Mouse (Mus musculus) neural tube, embryonic 14.5 days (tissue): ENCODE results near the gene Tulp1. TPM values are rescaled to one million over a fixed set of nuclear protein-coding genes. Genes with fewer than 3 reads are reported as not detected.

ENCODE experiments used
- ATAC-seq: fragments of 200-750 bp; cut with Nextera tagmentation; 2 replicates; pipeline ENCODE4 v1.8.0; 2017; ENCODE audit warnings: low read depth, mild to moderate bottlenecking, moderate TSS enrichment, moderate library complexity
- H3K27ac ChIP-seq: fragments of 300-500 bp; sonication (generic); 2 replicates; pipeline ENCODE4 v1.5.1; 2014; ENCODE audit warnings: low read depth, mild to moderate bottlenecking, control low read depth, low read length, moderate library complexity, mixed read lengths
- H3K27me3 ChIP-seq: fragments of 300-500 bp; sonication (generic); 2 replicates; pipeline ENCODE4 v1.6.1; 2014; ENCODE audit warnings: low read length; ENCODE audit not compliant: control insufficient read depth, insufficient read depth
- H3K36me3 ChIP-seq: fragments of 300-500 bp; sonication (generic); 2 replicates; pipeline ENCODE4 v1.6.1; 2014; ENCODE audit warnings: low read length, mixed read lengths; ENCODE audit not compliant: control insufficient read depth, insufficient read depth
- H3K4me1 ChIP-seq: fragments of 300-500 bp; sonication (generic); 2 replicates; pipeline ENCODE4 v1.6.1; 2014; ENCODE audit warnings: low read length; ENCODE audit not compliant: control insufficient read depth, insufficient read depth
- H3K4me2 ChIP-seq: fragments of 300-500 bp; sonication (generic); 2 replicates; pipeline ENCODE4 v1.6.1; 2014; ENCODE audit warnings: mild to moderate bottlenecking, low read depth, low read length, control low read depth
- H3K4me3 ChIP-seq: fragments of 300-500 bp; sonication (generic); 2 replicates; pipeline ENCODE4 v1.5.1; 2014; ENCODE audit warnings: low read depth, low read length, control low read depth, mixed read lengths
- H3K9ac ChIP-seq: fragments of 300-500 bp; sonication (generic); replicated peaks from 2 replicates; pipeline ENCODE4 v1.6.1; 2014; ENCODE audit warnings: low read depth, mild to moderate bottlenecking, control low read depth, low read length, mixed read lengths
- H3K9me3 ChIP-seq: fragments of 300-500 bp; sonication (generic); 2 replicates; pipeline ENCODE4 v1.6.1; 2016; ENCODE audit warnings: low read length; ENCODE audit not compliant: control insufficient read depth
- WGBS: fragments of 180-500 bp; shearing (Covaris S2); extraction: QIAGEN DNeasy Blood & Tissue Kit; methylation state at CpG from one replicate; pipeline ENCODE4 v1.1.7; 2014; 5-methylcytosine and 5-hydroxymethylcytosine counted together
- polyA plus RNA-seq: library from polyadenylated mRNA; unstranded; fragments of >200 nt; fragmentation: Nextera tagmentation; extraction: Ambion mirVana; gene quantifications from 2 replicates; pipeline ENCODE4 v1.2.1, GENCODE M21; 2014

The Tulp1 gene
- polyA plus RNA-seq, 1 experiment from 2014 or later = 0.66 TPM

DNA sequence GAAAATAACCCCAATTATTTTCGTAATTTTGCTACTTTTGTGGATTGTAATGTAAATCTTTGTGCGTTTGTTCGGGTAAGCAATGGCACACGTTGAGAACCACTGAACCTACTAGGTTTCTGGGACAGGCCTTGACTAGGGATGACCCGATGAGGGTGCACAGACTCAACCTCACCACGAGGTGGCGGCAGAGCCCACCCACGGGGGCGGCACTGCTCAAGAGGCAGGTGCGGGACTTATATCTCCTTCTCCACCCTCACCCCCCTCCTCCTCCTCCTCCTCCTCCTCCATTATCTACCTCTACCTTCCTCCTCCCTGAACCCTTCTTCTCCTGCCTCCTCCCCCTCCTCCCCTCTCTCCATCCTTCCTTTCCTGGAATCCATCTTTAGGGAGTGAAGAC, 8.8 kb upstream of the Tulp1 start:
- 16% methylated on average over 10 of the region's 10 CpGs for WGBS
- ATAC-seq = no peak
- H3K9ac ChIP-seq = no peak overlapping the region
- no peak overlapping the region for H3K4me2 ChIP-seq
- no peak overlapping the region for H3K27ac ChIP-seq
- no peaks in the 10 kb centered on the region for H3K4me1 ChIP-seq
- no peaks in the 10 kb centered on the region for H3K9me3 ChIP-seq
- peaks cover 10% of the 10 kb centered on the region for H3K27me3 ChIP-seq
- H3K4me3 ChIP-seq = no peak overlapping the region
- no peaks in the 10 kb centered on the region for H3K36me3 ChIP-seq

DNA sequence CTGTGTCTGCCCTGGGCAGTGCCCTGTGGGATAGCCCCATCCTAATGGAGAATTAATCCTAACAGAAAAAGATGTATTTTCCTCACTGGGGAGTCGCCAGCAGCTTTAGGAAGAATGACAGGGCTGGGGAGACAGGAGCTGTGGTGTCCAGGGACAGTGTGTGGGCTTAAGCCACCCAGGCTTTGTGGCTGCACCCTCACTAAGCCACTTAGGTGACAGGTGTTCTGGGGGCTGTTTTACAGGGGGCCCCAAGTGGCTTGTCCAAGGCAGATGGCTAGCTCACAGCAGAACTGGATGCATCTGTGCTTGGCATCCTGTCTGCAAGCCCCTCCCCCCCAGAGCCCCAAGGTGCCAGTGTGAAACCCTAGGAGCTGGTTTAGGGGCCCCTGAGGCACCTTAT, 6.9 kb upstream of the Tulp1 start:
- Histone ChIP-seq H3K4me1 (no peaks in the 10 kb centered on the region), H3K27me3 (peaks cover 10% of the 10 kb centered on the region), H3K4me2 (no peak overlapping the region), H3K9me3 (no peaks in the 10 kb centered on the region), H3K36me3 (no peaks in the 10 kb centered on the region), H3K9ac (no peak overlapping the region), H3K4me3 (no peak overlapping the region), H3K27ac (no peak overlapping the region)
- no peak for ATAC-seq
- 76% methylated on average over 1 of the region's 1 CpGs for WGBS

DNA sequence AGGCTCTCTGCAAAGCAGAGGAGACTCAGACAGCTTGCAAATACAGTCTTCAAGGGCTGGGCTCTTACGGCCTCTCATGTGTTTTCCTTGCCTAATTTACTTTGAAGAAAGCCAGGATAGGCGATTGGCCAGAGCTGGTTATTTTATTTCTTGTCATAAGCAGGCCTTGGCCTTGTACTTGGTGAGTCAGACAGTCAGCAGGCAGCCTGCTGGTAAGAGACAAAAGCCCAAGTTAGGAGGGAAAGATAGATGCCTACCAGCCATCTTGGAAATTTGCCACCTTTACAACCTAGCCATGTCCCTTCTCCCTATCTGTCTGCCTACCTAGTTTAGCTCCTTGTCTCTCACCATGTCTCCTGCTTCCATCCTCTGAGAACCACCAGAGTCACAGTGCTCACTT, 6.3 kb upstream of the Tulp1 start:
- ATAC-seq = no peak
- Histone ChIP-seq H3K4me2 (no peak overlapping the region), H3K27me3 (peaks cover 10% of the 10 kb centered on the region), H3K9me3 (no peaks in the 10 kb centered on the region), H3K4me1 (no peaks in the 10 kb centered on the region), H3K4me3 (no peak overlapping the region), H3K27ac (no peak overlapping the region), H3K9ac (no peak overlapping the region), H3K36me3 (no peaks in the 10 kb centered on the region)
- 85% methylated on average over 2 of the region's 2 CpGs for WGBS

DNA sequence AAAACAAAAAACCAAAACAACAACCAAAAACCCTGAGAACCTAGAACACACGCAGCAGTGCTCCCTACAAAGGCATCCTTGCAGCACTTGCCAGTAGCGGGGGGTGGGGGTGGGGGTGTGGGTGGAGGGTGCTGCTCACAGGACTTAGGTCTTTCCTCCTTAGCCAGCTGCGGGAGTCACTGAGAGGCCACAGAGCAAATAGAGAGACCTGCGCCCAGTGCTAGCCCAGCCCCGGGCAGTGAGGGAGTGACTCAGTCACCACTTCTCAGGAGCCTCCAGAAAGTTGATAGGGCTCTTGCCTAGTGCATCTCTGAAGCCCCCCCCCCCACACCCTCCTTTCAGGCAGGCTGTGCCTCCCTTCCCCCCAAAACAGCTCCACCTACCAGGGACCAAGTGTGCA, 4.0 kb upstream of the Tulp1 start:
- Histone ChIP-seq H3K9me3 (no peaks in the 10 kb centered on the region), H3K27me3 (peaks cover 18% of the 10 kb centered on the region), H3K9ac (no peak overlapping the region), H3K27ac (no peak overlapping the region), H3K36me3 (no peaks in the 10 kb centered on the region), H3K4me1 (peaks cover 4% of the 10 kb centered on the region; the same call in 1 of the 2 replicates), H3K4me3 (no peak overlapping the region), H3K4me2 (no peak overlapping the region)
- no peak for ATAC-seq
- WGBS = 80% methylated on average over 5 of the region's 5 CpGs

DNA sequence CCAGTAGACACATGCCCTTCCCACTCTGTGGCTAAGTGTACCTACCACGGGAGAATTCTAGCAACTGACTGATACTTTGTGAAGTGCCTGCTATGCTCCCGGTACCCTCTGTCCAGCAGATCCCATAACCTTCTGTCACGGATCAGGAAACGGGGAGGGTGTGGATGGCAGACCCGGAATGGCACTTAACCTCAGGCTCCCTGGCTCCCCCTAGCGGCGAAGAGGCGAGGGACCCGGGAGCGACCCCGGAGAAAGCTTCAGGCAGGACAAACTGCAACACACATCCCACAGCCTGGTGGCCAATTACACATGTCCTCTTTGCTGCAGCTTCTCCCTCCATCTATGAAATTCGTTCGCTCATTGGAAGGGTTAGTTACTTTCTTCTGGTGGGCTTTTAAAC, 3.4 kb upstream of the Tulp1 start:
- no peak for ATAC-seq
- Histone ChIP-seq H3K36me3 (no peaks in the 10 kb centered on the region), H3K4me2 (no peak overlapping the region), H3K27me3 (peaks cover 24% of the 10 kb centered on the region), H3K4me3 (no peak overlapping the region), H3K4me1 (peaks cover 6% of the 10 kb centered on the region; the same call in 1 of the 2 replicates), H3K27ac (no peak overlapping the region), H3K9me3 (no peaks in the 10 kb centered on the region), H3K9ac (no peak overlapping the region)
- WGBS = 3% methylated on average over 13 of the region's 13 CpGs

DNA sequence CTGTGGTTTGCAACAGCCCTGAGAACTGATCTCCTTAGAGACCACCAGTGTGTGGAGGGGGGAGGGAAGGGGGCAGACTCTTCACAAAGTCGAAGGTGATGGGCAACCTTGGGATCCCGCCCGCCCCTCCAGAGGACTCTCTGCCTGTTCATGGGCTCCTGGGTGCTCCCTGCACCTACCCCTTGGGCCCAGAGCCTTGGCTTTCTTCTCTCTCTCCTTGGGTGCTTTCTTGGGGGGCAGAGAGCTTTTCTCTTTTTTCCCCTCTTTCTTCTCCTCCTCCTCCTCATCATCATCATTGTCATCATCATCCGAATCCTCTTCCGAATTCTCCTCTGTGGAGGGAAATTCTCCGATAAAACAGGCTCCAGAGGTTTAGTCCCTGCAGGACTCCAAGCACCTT, 1.5 kb downstream of the Tulp1 start:
- no peak overlapping the region for H3K4me3 ChIP-seq
- no peak overlapping the region; the same call in 1 of the 2 replicates for H3K4me2 ChIP-seq
- no peaks in the 10 kb centered on the region for H3K9me3 ChIP-seq
- H3K36me3 ChIP-seq = no peaks in the 10 kb centered on the region
- H3K27me3 ChIP-seq = peaks cover 41% of the 10 kb centered on the region
- WGBS = 5% methylated on average over 6 of the region's 6 CpGs
- ATAC-seq = no peak
- H3K27ac ChIP-seq = no peak overlapping the region
- peaks cover 10% of the 10 kb centered on the region for H3K4me1 ChIP-seq
- H3K9ac ChIP-seq = no peak overlapping the region

DNA sequence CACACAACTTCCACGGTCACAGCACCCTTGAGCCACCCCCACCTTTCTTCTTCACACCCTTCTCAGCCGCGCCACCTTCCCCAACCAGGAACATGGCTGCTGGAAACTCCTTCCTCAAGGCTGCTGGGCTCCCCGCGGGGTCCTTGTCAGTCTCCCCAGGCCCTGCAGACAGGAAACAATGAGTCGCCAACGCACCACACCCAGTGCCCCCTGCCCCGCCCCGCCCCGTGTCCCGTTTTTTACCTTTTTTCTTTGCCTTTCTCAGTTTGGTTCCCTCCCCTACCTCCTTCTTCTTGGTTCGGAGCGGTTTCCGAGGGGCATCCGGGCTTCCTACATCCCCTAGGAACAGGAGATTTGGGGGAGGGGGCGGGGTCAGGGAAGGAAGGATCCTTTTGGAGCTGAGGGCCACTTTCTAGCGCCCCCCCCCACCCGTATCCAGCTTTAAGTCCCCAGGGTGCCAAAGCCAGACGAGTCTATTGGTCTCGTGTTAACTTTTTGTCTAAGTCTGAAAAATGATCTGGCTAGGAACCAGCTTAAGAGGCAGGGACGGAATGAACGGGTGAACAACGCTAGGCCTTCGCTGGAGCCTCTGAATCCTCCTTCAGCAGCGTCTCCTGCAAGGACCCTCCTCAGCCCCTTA, 2.2 kb downstream of the Tulp1 start:
- WGBS = 2% methylated on average over 25 of the region's 25 CpGs
- ATAC-seq = no peak

DNA sequence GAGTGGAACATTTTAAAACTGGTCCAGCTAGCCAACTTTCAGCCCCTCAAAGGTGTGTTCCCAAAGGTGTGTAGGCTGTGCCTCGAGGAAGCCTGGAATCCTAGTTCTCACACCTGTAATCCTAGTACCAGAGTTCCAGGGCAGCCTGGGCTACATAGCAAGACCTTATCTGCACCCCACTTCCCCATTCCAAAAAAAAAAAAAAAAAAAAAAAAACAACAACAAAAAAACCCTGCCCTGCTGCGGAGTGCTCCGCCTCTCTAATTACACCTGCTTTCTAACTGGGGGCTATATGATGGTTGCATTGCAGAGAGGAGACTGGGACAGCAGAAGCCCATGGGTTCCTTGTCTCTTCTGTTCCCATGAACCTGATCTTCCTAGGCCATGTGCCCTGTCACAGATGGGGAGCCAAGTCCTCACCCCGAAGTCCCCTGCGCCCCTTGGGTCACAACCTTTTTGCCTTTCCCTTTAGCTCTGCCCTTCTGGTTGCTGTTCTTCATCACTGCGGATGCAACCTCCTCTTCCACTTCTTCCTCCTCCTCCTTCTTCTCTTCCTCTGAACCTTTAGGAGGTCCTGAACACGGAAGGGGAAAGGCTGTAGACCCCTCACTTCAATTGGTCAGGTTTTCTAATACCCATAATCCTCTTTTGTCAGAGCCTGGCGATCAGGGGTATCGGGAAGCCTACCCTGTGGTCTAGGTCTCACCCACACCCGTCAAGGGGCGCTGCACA, 2.9 kb downstream of the Tulp1 start:
- H3K9ac ChIP-seq = 0 out of 2 replicates have a peak overlapping the region, but pooled peaks have one; percentile 8
- H3K4me2 ChIP-seq = peak overlapping the region; percentile 42
- H3K36me3 ChIP-seq = no peaks in the 10 kb centered on the region
- 31% methylated on average over 11 of the region's 11 CpGs for WGBS
- no peaks in the 10 kb centered on the region for H3K9me3 ChIP-seq
- peaks cover 44% of the 10 kb centered on the region for H3K27me3 ChIP-seq
- no peak for ATAC-seq
- H3K4me3 ChIP-seq = peak overlapping the region; percentile 23
- no peak overlapping the region for H3K27ac ChIP-seq
- peaks cover 10% of the 10 kb centered on the region for H3K4me1 ChIP-seq

More for the DNA sequence above, 2.2 kb downstream of the Tulp1 start:
- Histone ChIP-seq H3K4me2 (peak overlapping the region; percentile 42), H3K36me3 (no peaks in the 10 kb centered on the region), H3K4me1 (peaks cover 10% of the 10 kb centered on the region), H3K9me3 (no peaks in the 10 kb centered on the region), H3K27ac (no peak overlapping the region), H3K4me3 (peak overlapping the region; percentile 23), H3K9ac (0 out of 2 replicates have a peak overlapping the region, but pooled peaks have one; percentile 8), H3K27me3 (peaks cover 44% of the 10 kb centered on the region)

DNA sequence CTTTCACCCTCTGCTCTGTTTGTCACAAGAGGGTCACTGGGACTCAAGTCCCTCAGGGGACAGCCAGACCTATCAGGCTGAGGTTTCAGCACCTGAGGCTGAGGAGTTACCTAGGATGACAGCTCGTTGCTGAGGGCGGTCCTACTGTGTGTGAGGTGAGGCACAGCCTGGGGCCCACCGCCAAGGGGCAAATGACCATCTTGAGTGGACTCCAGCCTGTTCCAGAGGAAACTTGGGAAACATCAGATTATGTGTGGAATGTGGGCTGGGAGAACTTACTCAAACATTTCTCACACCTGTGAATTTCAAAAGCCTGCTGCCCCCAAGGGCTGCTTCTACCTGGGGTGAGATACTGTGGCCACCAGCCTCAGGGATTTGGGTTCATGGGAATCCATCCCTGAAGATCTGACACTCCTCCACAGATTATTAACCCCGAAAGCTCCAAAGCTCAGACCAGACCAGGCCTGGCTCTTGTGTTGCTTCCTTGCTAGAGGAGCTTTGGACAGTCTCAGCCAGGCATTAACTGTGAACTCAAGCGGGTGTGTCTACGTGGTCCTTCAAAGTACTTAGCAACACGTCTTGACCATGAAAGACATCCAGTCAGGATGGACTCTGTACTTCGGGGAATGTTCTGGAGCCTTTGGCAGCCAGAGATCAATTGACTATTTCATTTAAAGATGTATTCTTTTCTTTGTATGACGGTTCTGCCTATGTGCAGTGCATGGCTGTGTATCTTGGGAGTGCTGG, 4.3 kb downstream of the Tulp1 start:
- H3K36me3 ChIP-seq = no peaks in the 10 kb centered on the region
- H3K4me1 ChIP-seq = peaks cover 10% of the 10 kb centered on the region
- no peak overlapping the region for H3K9ac ChIP-seq
- peaks cover 41% of the 10 kb centered on the region for H3K27me3 ChIP-seq
- no peak overlapping the region for H3K4me3 ChIP-seq
- ATAC-seq = no peak
- 80% methylated on average over 9 of the region's 9 CpGs for whole genome bisulfite sequencing
- H3K9me3 ChIP-seq = no peaks in the 10 kb centered on the region
- H3K27ac ChIP-seq = no peak overlapping the region
- no peak overlapping the region for H3K4me2 ChIP-seq
